In genomic region chr5:28373498-28374427, GRCm38 (mm10) we compare ENCODE assay signal across 19 mouse cellular contexts. TPM values are rescaled to one million over a fixed set of nuclear protein-coding genes. Genes with fewer than 3 reads are reported as not detected.
DNase-seq lines count a peak whose midpoint lies in the region; ATAC-seq and TF ChIP-seq lines count a peak whose summit lies in the region.
"Had no signal": no experiment of that assay in that cellular context is flagged by ENCODE, and none has a peak within 500 bp of the region (broad histone marks: within the 10 kb centered on the region; RNA-seq: fewer than 3 reads in every experiment).

No protein-coding gene starts in this region.

- no peaks in the 10 kb centered on the region for H3K9me3 ChIP-seq in hindbrain, embryonic 12.5 days (replicated peaks)
- H3K9me3 ChIP-seq in hindbrain, embryonic 10.5 days = no peaks in the 10 kb centered on the region
- H3K9me3 ChIP-seq in liver, embryonic 12.5 days (replicated peaks) = no peaks in the 10 kb centered on the region
- no peaks in the 10 kb centered on the region for H3K9me3 ChIP-seq in hindbrain, embryonic 15.5 days
- H3K9me3 ChIP-seq in midbrain, embryonic 16.5 days (replicated peaks; ENCODE audit: control insufficient read depth, low read length, poor library complexity, severe bottlenecking) = no peaks in the 10 kb centered on the region
- H3K9me3 ChIP-seq: limb, embryonic 12.5 days; lung, embryonic 15.5 days had no signal

- H3K4me3 ChIP-seq in hindbrain, embryonic 12.5 days = no peak overlapping the region
- H3K4me3 ChIP-seq in hindbrain, embryonic 10.5 days = no peak overlapping the region
- H3K4me3 ChIP-seq in liver, adult 2 months (ENCODE audit: insufficient read depth, low read depth, low read length) = no peak overlapping the region
- no peak overlapping the region for H3K4me3 ChIP-seq in liver, embryonic 12.5 days
- H3K4me3 ChIP-seq in hindbrain, embryonic 15.5 days = no peak overlapping the region
- no peak overlapping the region for H3K4me3 ChIP-seq in midbrain, embryonic 16.5 days (ENCODE audit: low read depth, low read length)
- H3K4me3 ChIP-seq: gastrocnemius, adult 2 months; limb, embryonic 12.5 days; lung, embryonic 15.5 days had no signal

- H3K79me2 ChIP-seq in liver, adult 2 months (ENCODE audit: control insufficient read depth, insufficient read depth, low read length) = peaks cover 8% of the 10 kb centered on the region

- WGBS in hindbrain, embryonic 12.5 days = 75% methylated on average over 2 of the region's 2 CpGs
- WGBS in hindbrain, embryonic 10.5 days = 93% methylated on average over 2 of the region's 2 CpGs
- 54% methylated on average over 2 of the region's 2 CpGs for WGBS in liver, adult 2 months
- WGBS in liver, embryonic 12.5 days (ENCODE audit: insufficient replicate concordance) = 82% methylated on average over 2 of the region's 2 CpGs
- WGBS in hindbrain, embryonic 15.5 days = 63% methylated on average over 2 of the region's 2 CpGs
- WGBS in midbrain, embryonic 16.5 days = 61% methylated on average over 2 of the region's 2 CpGs

- H3K27me3 ChIP-seq in hindbrain, embryonic 12.5 days = no peaks in the 10 kb centered on the region
- no peaks in the 10 kb centered on the region for H3K27me3 ChIP-seq in hindbrain, embryonic 10.5 days (ENCODE audit: insufficient read depth, poor library complexity, severe bottlenecking)
- no peaks in the 10 kb centered on the region for H3K27me3 ChIP-seq in liver, adult 2 months (ENCODE audit: control insufficient read depth, insufficient read depth, low read length)
- H3K27me3 ChIP-seq in liver, embryonic 12.5 days (replicated peaks) = no peaks in the 10 kb centered on the region
- H3K27me3 ChIP-seq in hindbrain, embryonic 15.5 days = no peaks in the 10 kb centered on the region
- H3K27me3 ChIP-seq in midbrain, embryonic 16.5 days (ENCODE audit: control insufficient read depth, insufficient read depth, low read depth, low read length) = no peaks in the 10 kb centered on the region
- H3K27me3 ChIP-seq: CH12.LX; limb, embryonic 12.5 days; lung, embryonic 15.5 days had no signal

- peaks cover 10% of the 10 kb centered on the region; the same call in 1 of the 2 replicates for H3K4me1 ChIP-seq in hindbrain, embryonic 12.5 days
- no peaks in the 10 kb centered on the region for H3K4me1 ChIP-seq in hindbrain, embryonic 10.5 days (replicated peaks)
- H3K4me1 ChIP-seq in liver, adult 2 months (ENCODE audit: control insufficient read depth, insufficient read depth, low read length) = peaks cover 5% of the 10 kb centered on the region
- H3K4me1 ChIP-seq in liver, embryonic 12.5 days = peaks cover 7% of the 10 kb centered on the region; the same call in 1 of the 2 replicates
- H3K4me1 ChIP-seq in hindbrain, embryonic 15.5 days (replicated peaks) = peaks cover 10% of the 10 kb centered on the region; the same call in 1 of the 2 replicates
- H3K4me1 ChIP-seq in midbrain, embryonic 16.5 days (ENCODE audit: control insufficient read depth, insufficient read depth, low read length) = peaks cover 6% of the 10 kb centered on the region
- H3K4me1 ChIP-seq: limb, embryonic 12.5 days had no signal

- peaks cover 21% of the 10 kb centered on the region for H3K36me3 ChIP-seq in hindbrain, embryonic 12.5 days
- H3K36me3 ChIP-seq in hindbrain, embryonic 10.5 days = peaks cover 67% of the 10 kb centered on the region
- H3K36me3 ChIP-seq in liver, adult 2 months (ENCODE audit: control insufficient read depth, insufficient read depth, low read length) = peaks cover 44% of the 10 kb centered on the region
- peaks cover 71% of the 10 kb centered on the region for H3K36me3 ChIP-seq in liver, embryonic 12.5 days
- peaks cover 6% of the 10 kb centered on the region; the same call in 1 of the 2 replicates for H3K36me3 ChIP-seq in hindbrain, embryonic 15.5 days
- H3K36me3 ChIP-seq in midbrain, embryonic 16.5 days (ENCODE audit: control insufficient read depth, insufficient read depth, low read length) = no peaks in the 10 kb centered on the region; the same call in 1 of the 2 replicates

- H3K4me2 ChIP-seq in hindbrain, embryonic 12.5 days (replicated peaks) = no peak overlapping the region
- H3K4me2 ChIP-seq in liver, embryonic 12.5 days = no peak overlapping the region
- H3K4me2 ChIP-seq in hindbrain, embryonic 15.5 days = no peak overlapping the region
- no peak overlapping the region for H3K4me2 ChIP-seq in midbrain, embryonic 16.5 days (ENCODE audit: low read length)
- H3K4me2 ChIP-seq: heart, embryonic 11.5 days; limb, embryonic 12.5 days; lung, embryonic 15.5 days had no signal

- H3K27ac ChIP-seq in hindbrain, embryonic 12.5 days = peak overlapping the region; percentile 32
- no peak overlapping the region for H3K27ac ChIP-seq in hindbrain, embryonic 10.5 days
- H3K27ac ChIP-seq in liver, adult 2 months (replicated peaks; ENCODE audit: insufficient read depth, low read depth, low read length) = no peak overlapping the region
- H3K27ac ChIP-seq in liver, embryonic 12.5 days = no peak overlapping the region
- 0 out of 2 replicates have a peak overlapping the region, but pooled peaks have one; percentile 19 for H3K27ac ChIP-seq in hindbrain, embryonic 15.5 days (replicated peaks)
- peak overlapping the region; percentile 61; the same call in 1 of the 2 replicates for H3K27ac ChIP-seq in midbrain, embryonic 16.5 days (ENCODE audit: low read length)
- H3K27ac ChIP-seq: gastrocnemius, adult 2 months; limb, embryonic 12.5 days; liver, embryonic 14.5 days; lung, embryonic 15.5 days had no signal

- no peak for TF ChIP-seq CTCF in liver, adult 2 months (IDR thresholded peaks at IDR 0.05; ENCODE audit: low read depth, low read length)

- TF ChIP-seq POLR2A in liver, adult 2 months (IDR thresholded peaks at IDR 0.05; ENCODE audit: extremely low read depth, insufficient read depth, low read length) = no peak

- H3K9ac ChIP-seq in hindbrain, embryonic 12.5 days = no peak overlapping the region
- no peak overlapping the region for H3K9ac ChIP-seq in liver, adult 2 months (ENCODE audit: low read depth, low read length)
- no peak overlapping the region for H3K9ac ChIP-seq in liver, embryonic 12.5 days
- H3K9ac ChIP-seq in hindbrain, embryonic 15.5 days = no peak overlapping the region
- H3K9ac ChIP-seq in midbrain, embryonic 16.5 days (ENCODE audit: low read depth, low read length) = no peak overlapping the region
- H3K9ac ChIP-seq: limb, embryonic 12.5 days; liver, embryonic 14.5 days; lung, embryonic 15.5 days had no signal

- peak; percentile 68; the same call in 1 of the 2 replicates for ATAC-seq in hindbrain, embryonic 12.5 days (ENCODE audit: low FRiP score)
- no peak for ATAC-seq in liver, embryonic 12.5 days
- no peak for ATAC-seq in hindbrain, embryonic 15.5 days (ENCODE audit: low FRiP score, low read depth)
- no peak for ATAC-seq in midbrain, embryonic 16.5 days

- DNase-seq in hindbrain, embryonic 10.5 days (ENCODE audit: low spot score) = no peak
- peak; percentile 76 for DNase-seq in liver, adult 2 months (ENCODE audit: extremely low read depth, low read depth, low spot score)
- no peak for DNase-seq in frontal cortex, postnatal 25 days (ENCODE audit: low spot score in 2 of 2)
- no peak for DNase-seq in left cerebral cortex, adult 9 months (ENCODE audit: low spot score in 2 of 2)
- DNase-seq: cerebellum, adult 8-10 months; gastrocnemius, adult 2 months; heart, postnatal 10 days; lung, postnatal 4 days; right cerebral cortex, postnatal 25 days; thymus, adult 2 months had no signal

RNA-seq across cellular contexts. Expression of gene Rbm33, which starts 56.8 kb away (rescaled TPM):
- polyA plus RNA-seq in hindbrain, embryonic 12.5 days (2016; fragmentation: Nextera tagmentation; extraction: Ambion mirVana) = 24.5 and 25.9 TPM in 2 replicates
- polyA plus RNA-seq in hindbrain, embryonic 10.5 days (2016; fragmentation: Nextera tagmentation; extraction: Ambion mirVana) = 14.5 and 17.3 TPM in 2 replicates
- 17.1 and 22.6 TPM in 2 replicates for total RNA-seq in liver, adult 2 months (2014; rRNA removed)
- 13.3 and 16.1 TPM in 2 replicates for polyA plus RNA-seq in liver, adult 2 months (2012; rRNA removed)
- polyA plus RNA-seq in liver, embryonic 12.5 days (2016; fragmentation: Nextera tagmentation; extraction: Ambion mirVana) = 10.7 and 11.7 TPM in 2 replicates
- 14.1 and 15.9 TPM in 2 replicates for polyA plus RNA-seq in hindbrain, embryonic 15.5 days (2015; fragmentation: Nextera tagmentation; extraction: Ambion mirVana)
- 14.1 and 17.5 TPM in 2 replicates for polyA plus RNA-seq in midbrain, embryonic 16.5 days (2015; fragmentation: Nextera tagmentation; extraction: Ambion mirVana)

Comparison
In these comparisons a context has a peak if more than half of its experiments do, and no peak if none do; other contexts are left out.
1. H3K27ac ChIP-seq: peak in hindbrain, embryonic 12.5 days (single experiment), hindbrain, embryonic 15.5 days (single experiment) and midbrain, embryonic 16.5 days (single experiment); none in hindbrain, embryonic 10.5 days (single experiment), liver, adult 2 months (single experiment) and liver, embryonic 12.5 days (single experiment).